Mouse (Mus musculus): ENCODE measurements around the gene Slc35b1. TPM values are rescaled to one million over a fixed set of nuclear protein-coding genes. Genes with fewer than 3 reads are reported as not detected.
"Not testable (repeated sequence)": the region's sequence is repeated elsewhere in the genome, so short reads cannot be mapped to it uniquely, and the experiment has no call there.

The Slc35b1 gene
- polyA plus RNA-seq, 1 experiment from 2014 or later = 116 TPM

DNA sequence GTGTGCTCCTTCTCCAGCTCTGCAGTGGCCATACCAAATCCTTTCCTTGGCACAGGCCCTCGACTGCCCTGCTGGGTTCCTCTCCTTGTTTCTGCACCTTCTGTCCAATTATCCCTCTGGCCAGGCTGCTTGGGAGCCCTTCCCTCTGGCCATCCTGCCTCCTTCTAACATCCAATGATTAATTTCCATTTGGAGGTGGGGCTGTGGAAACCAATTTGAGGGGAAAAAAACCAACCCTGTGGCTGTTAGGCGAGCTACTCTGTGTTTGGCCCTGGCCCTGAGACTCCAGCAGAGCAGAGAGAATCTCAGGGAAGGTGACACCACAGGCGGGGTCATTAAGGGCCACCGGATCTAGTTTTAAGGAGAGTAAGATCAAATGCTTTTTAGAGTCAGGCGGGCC, 17.7 kb downstream of the Slc35b1 start:
- peak; percentile 32 for DNase-seq (ENCODE audit: low spot score)
- H3K4me1 ChIP-seq = peaks cover 28% of the 10 kb centered on the region
- H3K27ac ChIP-seq (replicated peaks) = peak overlapping the region; percentile 59
- peaks cover 18% of the 10 kb centered on the region for H3K27me3 ChIP-seq (replicated peaks; ENCODE audit: low read depth, poor library complexity, severe bottlenecking)
- 16% methylated on average over 5 of the region's 5 CpGs for WGBS
- H3K36me3 ChIP-seq (replicated peaks) = no peaks in the 10 kb centered on the region
- no peaks in the 10 kb centered on the region for H3K9me3 ChIP-seq
- H3K4me3 ChIP-seq = no peak overlapping the region

DNA sequence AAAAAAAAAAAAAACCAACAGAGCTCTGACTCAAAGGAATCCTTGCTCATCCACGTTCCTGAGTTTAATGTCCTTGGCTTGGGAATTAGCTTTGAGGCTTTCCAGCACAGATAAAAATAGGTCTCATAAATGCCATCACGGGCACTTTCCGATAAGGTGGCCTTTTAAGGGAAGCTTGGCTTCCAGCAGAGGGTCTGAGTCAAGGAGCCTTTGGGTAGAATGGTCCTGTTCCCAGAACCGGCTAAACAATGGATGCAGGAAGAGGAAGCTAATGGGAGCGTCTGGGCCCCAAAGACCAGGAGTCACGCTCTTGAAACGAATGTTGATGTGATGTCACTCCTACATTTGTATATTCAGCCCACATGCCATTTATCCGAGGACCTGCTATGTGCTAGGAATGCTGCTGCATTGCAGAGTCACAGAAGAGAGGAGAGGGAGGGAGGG, 18.2 kb downstream of the Slc35b1 start:
- H3K9me3 ChIP-seq = no peaks in the 10 kb centered on the region
- H3K27ac ChIP-seq (replicated peaks) = peak overlapping the region; percentile 40; the same call in 1 of the 2 replicates
- peaks cover 18% of the 10 kb centered on the region for H3K27me3 ChIP-seq (replicated peaks; ENCODE audit: low read depth, poor library complexity, severe bottlenecking)
- H3K36me3 ChIP-seq (replicated peaks) = no peaks in the 10 kb centered on the region
- H3K4me1 ChIP-seq = peaks cover 28% of the 10 kb centered on the region
- DNase-seq (ENCODE audit: low spot score) = no peak
- WGBS = 35% methylated on average over 8 of the region's 8 CpGs
- no peak overlapping the region for H3K4me3 ChIP-seq

DNA sequence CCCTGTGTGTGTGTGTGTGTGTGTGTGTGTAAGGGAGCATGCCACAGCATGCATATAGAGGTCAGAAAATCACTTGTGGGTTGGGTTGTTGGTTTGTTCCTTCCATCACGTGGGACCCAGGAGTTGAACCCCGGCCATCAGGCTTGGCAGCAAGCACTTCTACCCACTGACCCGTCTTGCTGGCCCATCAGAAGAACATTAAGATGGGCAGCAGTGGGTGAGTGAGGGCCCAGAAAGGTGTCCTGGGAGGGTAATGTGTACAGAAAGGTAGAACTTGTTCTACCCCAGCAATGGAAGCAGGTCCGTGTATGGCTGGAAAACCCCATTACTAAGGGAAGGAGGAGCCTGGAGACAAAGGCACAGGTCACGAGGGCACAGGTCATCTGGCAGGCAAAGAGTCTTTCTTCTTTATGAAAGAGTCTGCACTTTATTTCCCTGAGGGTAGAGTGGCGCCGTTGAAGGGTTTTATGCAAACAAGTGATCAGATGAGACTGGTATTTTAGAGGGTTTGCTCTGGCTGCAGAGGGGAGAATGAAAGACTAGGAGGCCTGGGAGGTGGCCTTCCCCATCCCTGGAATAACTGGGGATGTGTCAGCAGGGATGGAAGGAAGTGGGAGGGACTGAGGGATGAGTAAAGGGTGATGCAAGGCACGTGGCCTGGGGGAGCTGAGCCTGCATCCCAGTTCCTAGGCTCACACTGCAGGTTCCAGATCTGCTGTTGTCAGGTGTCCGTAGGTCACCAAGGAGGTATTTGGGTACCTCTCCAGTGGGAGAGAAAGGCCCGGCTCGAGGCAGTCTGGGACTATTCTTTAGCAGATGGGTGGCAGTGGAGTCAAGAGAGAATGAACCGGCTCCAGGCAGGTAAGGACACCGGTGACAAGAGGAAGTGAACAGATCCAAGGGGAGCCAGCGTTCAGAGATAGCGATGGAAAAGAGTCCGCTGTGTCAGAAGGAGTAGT, 19.2 kb downstream of the Slc35b1 start:
- Histone ChIP-seq H3K27me3 (replicated peaks; ENCODE audit: low read depth, poor library complexity, severe bottlenecking) (peaks cover 18% of the 10 kb centered on the region), H3K4me3 (no peak overlapping the region), H3K4me1 (peaks cover 24% of the 10 kb centered on the region), H3K9me3 (no peaks in the 10 kb centered on the region), H3K36me3 (replicated peaks) (no peaks in the 10 kb centered on the region), H3K27ac (replicated peaks) (no peak overlapping the region; the same call in 1 of the 2 replicates)
- no peak for DNase-seq (ENCODE audit: low spot score)
- 56% methylated on average over 16 of the region's 16 CpGs for WGBS

DNA sequence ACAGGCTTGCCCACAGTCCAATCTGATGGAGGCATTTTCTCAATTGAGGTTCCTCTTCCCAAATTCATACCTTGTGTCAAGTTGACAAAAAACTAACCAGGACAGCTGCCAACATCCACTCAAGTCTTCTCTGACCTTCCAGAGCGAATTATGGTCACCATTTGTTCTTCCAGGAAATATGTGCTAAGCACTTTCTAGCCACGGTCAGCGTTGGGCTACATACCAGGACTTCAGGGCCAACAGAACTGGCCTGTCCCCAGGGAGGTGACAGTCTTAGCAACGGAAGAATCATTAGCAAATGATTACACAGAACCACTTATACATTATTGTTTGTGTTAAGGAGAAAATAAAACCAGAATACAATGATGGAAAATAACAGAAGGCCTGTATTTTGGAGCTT, 21.3 kb downstream of the Slc35b1 start:
- Histone ChIP-seq H3K27ac (replicated peaks) (no peak overlapping the region), H3K9me3 (no peaks in the 10 kb centered on the region), H3K27me3 (replicated peaks; ENCODE audit: low read depth, poor library complexity, severe bottlenecking) (no peaks in the 10 kb centered on the region), H3K4me1 (peaks cover 24% of the 10 kb centered on the region), H3K36me3 (replicated peaks) (no peaks in the 10 kb centered on the region), H3K4me3 (no peak overlapping the region)
- 78% methylated on average over 4 of the region's 4 CpGs for WGBS
- no peak for DNase-seq (ENCODE audit: low spot score)

DNA sequence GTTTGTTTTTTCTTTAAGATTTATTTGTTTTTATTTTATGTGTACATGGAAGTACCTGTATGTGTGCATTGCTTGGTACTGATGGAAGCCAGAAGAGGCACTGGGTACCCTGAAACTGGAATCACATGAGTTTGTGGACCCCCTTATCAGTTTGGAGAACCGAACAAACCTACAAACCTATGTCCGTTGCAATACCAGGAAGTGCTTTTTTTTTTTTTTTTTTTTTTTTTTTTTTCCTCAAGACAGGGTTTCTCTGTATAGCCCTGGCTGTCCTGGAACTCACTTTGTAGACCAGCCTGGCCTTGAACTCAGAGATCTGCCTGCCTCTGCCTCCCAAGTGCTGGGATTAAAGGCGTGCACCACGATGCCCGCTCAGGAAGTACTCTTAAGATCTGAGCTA, 21.9 kb downstream of the Slc35b1 start:
- not testable (repeated sequence) for H3K36me3 ChIP-seq (replicated peaks); H3K4me3 ChIP-seq; H3K27me3 ChIP-seq (replicated peaks; ENCODE audit: low read depth, poor library complexity, severe bottlenecking); H3K9me3 ChIP-seq; H3K27ac ChIP-seq (replicated peaks); DNase-seq (ENCODE audit: low spot score)
- peaks cover 28% of the 10 kb centered on the region for H3K4me1 ChIP-seq
- WGBS = 93% methylated on average over 5 of the region's 5 CpGs

DNA sequence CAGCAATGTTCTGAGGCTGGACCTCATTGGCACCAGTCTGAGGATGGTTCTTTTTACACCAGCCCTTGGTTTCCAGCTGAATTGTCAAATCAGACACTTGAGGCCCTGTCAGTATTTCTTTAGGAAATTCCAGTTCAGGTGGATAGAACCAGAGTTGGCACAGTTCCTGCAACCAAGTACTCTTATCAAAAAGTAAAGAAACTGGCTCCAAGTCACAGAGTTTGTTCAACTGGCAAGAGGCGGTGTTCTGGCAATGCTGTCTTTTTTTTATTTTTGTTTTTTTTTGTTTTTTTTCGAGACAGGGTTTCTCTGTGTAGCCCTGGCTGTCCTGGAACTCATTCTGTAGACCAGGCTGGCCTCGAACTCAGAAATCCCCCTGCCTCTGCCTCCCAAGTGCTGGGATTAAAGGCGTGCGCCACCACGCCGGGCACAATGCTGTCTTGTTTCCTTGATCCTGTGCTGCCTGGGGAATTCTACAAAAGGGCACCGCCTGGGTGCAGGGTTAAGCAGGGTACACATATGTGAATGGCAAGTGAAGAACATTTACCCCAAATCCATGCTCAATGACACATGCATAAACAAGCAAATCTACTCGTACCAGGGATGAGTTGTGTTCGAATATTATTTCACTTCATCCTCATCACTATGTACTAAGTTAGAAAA, 25.1 kb downstream of the Slc35b1 start:
- no peak overlapping the region for H3K4me3 ChIP-seq
- H3K36me3 ChIP-seq (replicated peaks) = no peaks in the 10 kb centered on the region
- H3K27me3 ChIP-seq (replicated peaks; ENCODE audit: low read depth, poor library complexity, severe bottlenecking) = peaks cover 13% of the 10 kb centered on the region
- peaks cover 10% of the 10 kb centered on the region; the same call in 1 of the 2 replicates for H3K4me1 ChIP-seq
- no peak overlapping the region for H3K27ac ChIP-seq (replicated peaks)
- 90% methylated on average over 10 of the region's 10 CpGs for WGBS
- H3K9me3 ChIP-seq = no peaks in the 10 kb centered on the region
- DNase-seq (ENCODE audit: low spot score) = no peak

DNA sequence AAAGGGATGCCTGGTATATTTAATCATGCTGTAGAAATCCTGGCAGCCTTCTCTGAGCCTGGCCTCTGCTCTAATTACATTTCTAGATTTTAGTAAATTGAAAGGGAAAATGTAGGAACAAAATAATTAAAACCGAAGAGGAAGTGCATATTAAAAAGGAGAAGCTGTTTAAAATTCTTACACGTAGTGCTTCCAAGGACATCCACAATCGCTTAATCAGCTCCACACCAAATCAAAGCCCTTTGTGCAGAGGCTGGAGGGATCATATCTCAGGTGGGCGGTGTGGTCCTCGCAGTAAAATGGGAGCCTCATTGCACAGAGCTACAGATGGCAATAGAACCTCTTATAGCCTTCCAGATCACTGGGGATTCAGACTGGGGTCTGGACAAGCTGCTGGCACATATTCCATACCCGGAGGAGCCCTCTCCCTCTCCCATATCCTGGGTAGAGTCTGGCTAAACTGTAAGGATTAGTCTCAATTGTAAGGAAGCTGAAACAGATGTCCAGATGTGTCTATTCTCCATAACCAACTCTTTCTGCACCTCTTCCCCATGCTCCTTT, 27.0 kb downstream of the Slc35b1 start:
- H3K4me3 ChIP-seq = no peak overlapping the region
- no peaks in the 10 kb centered on the region for H3K36me3 ChIP-seq (replicated peaks)
- peaks cover 13% of the 10 kb centered on the region for H3K27me3 ChIP-seq (replicated peaks; ENCODE audit: low read depth, poor library complexity, severe bottlenecking)
- DNase-seq (ENCODE audit: low spot score) = no peak
- no peaks in the 10 kb centered on the region for H3K9me3 ChIP-seq
- WGBS = 62% methylated on average over 6 of the region's 6 CpGs
- no peak overlapping the region for H3K27ac ChIP-seq (replicated peaks)
- H3K4me1 ChIP-seq = peaks cover 25% of the 10 kb centered on the region

DNA sequence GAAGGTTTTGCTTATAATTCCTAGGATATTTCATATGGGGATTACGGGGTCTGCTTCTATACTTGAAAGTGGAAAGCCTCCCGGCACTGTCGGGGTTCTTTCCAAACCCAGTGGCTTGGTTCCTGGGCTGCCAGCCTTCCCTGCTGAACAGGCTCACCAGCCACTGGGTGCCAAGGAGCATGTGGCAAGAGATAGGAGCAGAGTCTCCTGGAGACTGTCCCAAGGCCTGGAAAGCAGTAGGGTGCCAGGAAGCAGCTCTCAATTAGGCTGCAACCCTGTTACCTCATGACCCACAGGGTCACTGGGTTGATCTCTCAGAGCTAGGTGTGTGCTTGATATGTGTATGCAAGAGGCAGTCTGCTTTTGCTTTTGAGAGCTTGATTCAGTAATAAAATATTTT, 28.1 kb downstream of the Slc35b1 start:
- DNase-seq (ENCODE audit: low spot score) = no peak
- peaks cover 13% of the 10 kb centered on the region for H3K27me3 ChIP-seq (replicated peaks; ENCODE audit: low read depth, poor library complexity, severe bottlenecking)
- H3K4me1 ChIP-seq = peaks cover 25% of the 10 kb centered on the region
- no peaks in the 10 kb centered on the region for H3K36me3 ChIP-seq (replicated peaks)
- no peak overlapping the region for H3K4me3 ChIP-seq
- no peaks in the 10 kb centered on the region for H3K9me3 ChIP-seq
- H3K27ac ChIP-seq (replicated peaks) = no peak overlapping the region
- WGBS = 85% methylated on average over 3 of the region's 3 CpGs

DNA sequence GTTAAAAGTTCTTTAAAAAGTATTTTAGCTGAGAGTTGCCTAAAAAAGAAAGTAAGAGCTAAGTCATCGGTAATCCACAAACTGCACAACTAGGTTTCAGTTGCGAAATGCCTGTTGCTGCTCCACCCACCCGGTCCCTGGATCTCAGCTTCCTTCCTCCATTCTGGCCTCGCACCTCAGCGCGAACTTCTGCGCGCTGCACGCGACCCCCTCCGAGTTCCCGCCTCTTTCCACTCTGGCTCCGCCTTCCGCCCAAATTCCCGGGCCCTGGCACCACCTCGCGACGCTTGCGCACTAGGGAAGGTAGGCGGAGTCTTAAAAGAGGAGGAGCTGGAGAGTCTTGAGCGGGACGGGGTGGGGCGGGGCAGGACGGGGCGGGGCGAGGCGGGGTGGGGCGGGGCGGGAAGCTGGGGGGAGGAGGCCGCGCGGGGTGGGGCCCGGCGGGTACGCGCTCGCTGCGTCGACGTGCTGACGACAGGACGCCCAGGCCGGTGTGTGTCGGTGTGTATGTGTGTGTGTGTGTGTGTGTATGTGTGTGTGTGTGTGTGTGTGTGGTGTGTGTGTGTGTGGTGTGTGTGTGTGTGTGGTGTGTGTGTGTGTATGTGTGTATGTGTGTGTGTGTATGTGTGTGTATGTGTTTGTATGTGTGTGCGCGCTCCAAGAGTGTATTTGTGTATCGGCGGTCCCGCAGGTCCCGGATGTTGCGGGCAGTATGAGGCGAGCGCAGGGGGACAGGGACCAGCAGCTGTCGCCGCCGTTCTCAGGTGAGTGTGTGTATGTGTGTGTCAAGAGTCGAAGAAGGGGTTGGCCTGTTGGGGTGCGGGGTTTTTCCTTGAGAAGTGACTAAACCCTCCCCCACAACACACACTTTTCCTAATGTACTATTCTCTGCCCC, 29.4 kb downstream of the Slc35b1 start, which contains the start of gene Spop:
TSS of gene Spop (plus strand) at position 440 of the 895 bp plus-strand sequence.
- peak within 1 kb of the TSS; percentile 73 for H3K4me3 ChIP-seq
- peak within 1 kb of the TSS; percentile 90 for H3K27ac ChIP-seq (replicated peaks)
- 2% methylated on average over 57 of the region's 58 CpGs for WGBS
- peaks cover 25% of the 10 kb centered on the region for H3K4me1 ChIP-seq
- peak; percentile 94 for DNase-seq (ENCODE audit: low spot score)
- H3K36me3 ChIP-seq (replicated peaks) = peaks cover 9% of the 10 kb centered on the region
- H3K9me3 ChIP-seq = no peaks in the 10 kb centered on the region
- peaks cover 13% of the 10 kb centered on the region for H3K27me3 ChIP-seq (replicated peaks; ENCODE audit: low read depth, poor library complexity, severe bottlenecking)

DNA sequence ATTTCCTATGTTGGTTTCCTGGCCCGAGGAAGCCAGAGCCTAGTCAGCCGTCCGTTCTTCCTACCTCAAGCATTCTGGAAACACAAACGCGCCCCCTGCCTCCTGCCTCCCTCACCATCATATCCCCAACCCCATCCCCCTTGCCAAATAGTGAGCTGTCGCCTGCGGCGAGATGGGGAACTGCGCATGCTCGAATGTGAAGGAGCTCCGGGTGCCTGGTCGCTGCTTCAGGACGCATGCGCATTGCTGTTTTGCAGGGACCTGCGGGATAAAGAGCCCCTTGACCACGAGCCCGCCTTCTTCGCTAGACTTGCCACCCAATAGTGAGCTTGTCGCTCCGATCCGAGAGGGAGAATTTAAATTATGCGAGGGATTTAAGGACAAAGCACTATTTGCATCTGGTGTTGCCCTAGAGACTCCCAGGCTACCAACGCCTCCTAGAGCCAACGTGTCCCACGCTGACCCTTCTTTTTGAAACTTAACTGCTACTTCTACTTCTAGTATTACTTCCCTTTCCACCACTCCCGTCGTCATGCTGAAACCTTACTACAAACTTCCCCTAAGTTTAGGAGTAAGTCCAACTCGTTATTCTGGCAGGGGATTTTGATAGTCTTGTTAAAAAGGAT, 30.2 kb downstream of the Slc35b1 start:
- under 1% methylated on average over 28 of the region's 28 CpGs for WGBS
- peaks cover 25% of the 10 kb centered on the region for H3K4me1 ChIP-seq
- DNase-seq (ENCODE audit: low spot score) = peak; percentile 99
- peak overlapping the region; percentile 90 for H3K27ac ChIP-seq (replicated peaks)
- peaks cover 13% of the 10 kb centered on the region for H3K27me3 ChIP-seq (replicated peaks; ENCODE audit: low read depth, poor library complexity, severe bottlenecking)
- H3K36me3 ChIP-seq (replicated peaks) = peaks cover 16% of the 10 kb centered on the region
- no peaks in the 10 kb centered on the region for H3K9me3 ChIP-seq
- peak overlapping the region; percentile 73 for H3K4me3 ChIP-seq

DNA sequence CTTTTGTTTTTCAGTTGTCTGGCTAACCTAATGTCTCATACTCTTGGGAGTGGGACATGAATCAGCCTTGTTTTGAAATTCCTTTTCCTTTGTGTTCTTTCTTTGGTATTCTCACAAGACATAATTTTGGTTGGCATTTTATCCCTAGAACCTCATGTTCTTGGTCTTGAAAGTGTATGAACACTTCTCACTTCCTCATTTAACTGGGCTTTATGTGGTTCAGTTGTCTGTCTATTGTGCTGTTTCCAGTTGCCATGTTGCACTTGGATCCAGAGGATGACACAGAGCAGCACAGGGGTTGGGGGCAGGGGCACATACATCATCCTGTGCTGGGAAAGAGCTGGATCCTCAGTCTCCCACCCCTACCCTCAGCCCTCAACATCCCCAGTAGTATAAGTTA, 31.4 kb downstream of the Slc35b1 start:
- Histone ChIP-seq H3K27me3 (replicated peaks; ENCODE audit: low read depth, poor library complexity, severe bottlenecking) (peaks cover 13% of the 10 kb centered on the region), H3K27ac (replicated peaks) (peak overlapping the region; percentile 90), H3K9me3 (no peaks in the 10 kb centered on the region)

More for the DNA sequence above, 31.4 kb downstream of the Slc35b1 start:
- Histone ChIP-seq H3K4me3 (peak overlapping the region; percentile 73), H3K36me3 (replicated peaks) (peaks cover 21% of the 10 kb centered on the region), H3K4me1 (peaks cover 25% of the 10 kb centered on the region)
- no peak for DNase-seq (ENCODE audit: low spot score)

Data from embryonic facial prominence, embryonic 10.5 days (tissue).